In the genomic region with DNA sequence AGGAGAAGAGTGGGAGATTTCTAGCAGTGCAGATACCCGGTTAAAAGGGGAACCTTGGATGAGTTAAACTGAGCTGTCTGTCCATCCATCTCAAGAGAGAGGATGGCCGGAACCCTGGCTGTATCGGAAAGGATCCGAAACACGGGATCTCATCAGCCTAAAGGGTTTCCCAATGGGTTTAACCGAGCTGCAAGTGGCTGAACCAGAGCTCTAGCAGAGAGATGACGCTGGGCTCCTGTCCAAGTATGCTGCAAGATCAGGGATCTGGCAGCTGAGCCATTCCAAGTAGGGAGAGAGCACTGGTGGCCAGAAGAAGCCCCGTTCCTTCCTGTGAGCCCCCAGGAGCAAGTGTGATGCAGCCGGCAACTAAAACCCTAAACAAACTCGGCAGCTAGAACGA, we compare ENCODE assay signal across 8 mouse cellular contexts.
DNase-seq lines count a peak whose midpoint lies in the region.

No protein-coding gene starts in this region.

- intact Hi-C loops in heart, postnatal 10 days (cut with DNase I), result no loop called here
- intact Hi-C loops in left cerebral cortex, postnatal 4 days (cut with DNase I), result no loop called here

- DNase-seq in adrenal gland, adult (ENCODE audit: inconsistent age in 2 of 2, low spot score in 1 of 2), result peak; percentile 39 to 82
- no peak for DNase-seq in adrenal gland, postnatal 4 days (ENCODE audit: low spot score in 2 of 2)
- peak; percentile 62 for DNase-seq in testis, postnatal 10 days (ENCODE audit: low spot score)
- no peak for DNase-seq in testis, postnatal 14 days (ENCODE audit: low spot score)
- peak; percentile 65 to 68 for DNase-seq in heart, postnatal 10 days
- DNase-seq in left cerebral cortex, postnatal 4 days, result peak; percentile 78
- peak; percentile 74 for DNase-seq in right cerebral cortex, adult 18-20 months
- DNase-seq in thymus, postnatal 14 days, result no peak

Comparison
In these comparisons a context has a peak if more than half of its experiments do, and no peak if none do; other contexts are left out.
1. DNase-seq: peak in adrenal gland, adult (2 of 2), testis, postnatal 10 days (single experiment), heart, postnatal 10 days (2 of 2), left cerebral cortex, postnatal 4 days (single experiment) and right cerebral cortex, adult 18-20 months (single experiment); none in adrenal gland, postnatal 4 days (0 of 2), testis, postnatal 14 days (single experiment) and thymus, postnatal 14 days (single experiment).